Mouse (Mus musculus): ENCODE measurements around the gene Btbd8.

- TF ChIP-seq POLR2AphosphoS2 (IDR thresholded peaks at IDR 0.05; ENCODE audit: insufficient read length, low read depth) (no peak), POLR2A (IDR thresholded peaks at IDR 0.05; ENCODE audit: insufficient read length, low read depth) (no peak), SRF (IDR thresholded peaks at IDR 0.05; ENCODE audit: control insufficient read depth, insufficient read length, low read depth) (no peak)
Measured at GRCm38 (mm10) chr5:107411326-107411725, 26.5 kb upstream of the Btbd8 start.
